Mouse (Mus musculus): ENCODE measurements at regions not wholly inside any gene's neighbourhood (a gene's known extent, or its start where the extent isn't known, plus 50 kb on each side); places are given as distances from the start of the nearest gene placed in this dataset.

DNA sequence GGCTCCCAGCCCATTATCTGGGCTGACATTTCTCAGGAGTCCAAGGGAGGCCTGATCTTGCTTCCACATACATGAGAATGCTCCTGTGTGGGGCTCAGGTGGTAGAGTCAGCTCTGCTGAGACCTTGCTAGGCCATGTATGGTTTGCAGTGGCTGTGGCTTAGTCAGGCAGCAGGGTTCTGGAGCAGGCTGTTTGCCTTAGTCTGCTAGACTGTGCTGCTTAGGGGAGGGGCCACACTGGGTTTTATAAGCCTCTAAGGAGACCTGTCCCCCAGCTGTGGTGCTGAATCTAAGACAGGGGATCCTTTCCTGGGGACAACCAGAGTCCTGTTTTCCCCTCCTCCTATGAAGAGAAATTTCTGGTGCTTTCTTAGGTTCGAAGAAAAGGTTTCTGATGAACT is 199.4 kb upstream of the Slc30a5 start:
- WGBS = 72% methylated on average over 1 of the region's 1 CpGs
- ATAC-seq (no peak), DNase-seq (no peak)
- Histone ChIP-seq H3K36me3 (ENCODE audit: insufficient read depth) (no peaks in the 10 kb centered on the region), H3K9ac (no peak overlapping the region), H3K4me1 (ENCODE audit: insufficient read depth) (no peaks in the 10 kb centered on the region), H3K4me2 (ENCODE audit: low read depth) (no peak overlapping the region), H3K27me3 (ENCODE audit: insufficient read depth, low read length) (no peaks in the 10 kb centered on the region), H3K4me3 (ENCODE audit: low read depth, low read length) (no peak overlapping the region), H3K27ac (ENCODE audit: low read depth, low read length) (no peak overlapping the region), H3K9me3 (ENCODE audit: low read length) (no peaks in the 10 kb centered on the region)
- TF ChIP-seq CTCF (IDR thresholded peaks at IDR 0.05; ENCODE audit: low read depth) = no peak

DNA sequence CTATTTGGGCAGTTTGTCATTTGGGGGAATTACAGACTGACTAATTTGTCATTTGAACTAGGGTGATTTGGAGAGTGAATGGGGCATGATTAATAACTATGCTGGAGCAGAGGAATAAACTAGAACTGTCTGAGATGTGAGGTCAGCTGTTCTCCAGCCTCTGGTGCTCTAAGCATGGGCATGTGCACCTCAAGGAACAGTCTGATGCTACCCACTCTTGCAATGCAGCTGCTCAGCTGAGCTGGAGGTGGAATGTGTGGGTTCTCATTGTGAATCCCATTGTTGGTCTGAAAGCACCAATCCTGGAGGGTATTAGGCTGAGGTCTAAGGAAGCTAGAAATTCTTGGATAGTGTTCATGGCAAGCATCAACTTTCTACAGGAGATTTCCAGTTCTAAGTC is 192.8 kb upstream of the Slc30a5 start:
- Histone ChIP-seq H3K9ac (no peak overlapping the region), H3K27ac (ENCODE audit: low read depth, low read length) (no peak overlapping the region), H3K27me3 (ENCODE audit: insufficient read depth, low read length) (no peaks in the 10 kb centered on the region), H3K4me2 (ENCODE audit: low read depth) (no peak overlapping the region), H3K36me3 (ENCODE audit: insufficient read depth) (no peaks in the 10 kb centered on the region), H3K4me3 (ENCODE audit: low read depth, low read length) (no peak overlapping the region), H3K9me3 (ENCODE audit: low read length) (no peaks in the 10 kb centered on the region), H3K4me1 (ENCODE audit: insufficient read depth) (no peaks in the 10 kb centered on the region)
- ATAC-seq = no peak
- DNase-seq = no peak
- TF ChIP-seq CTCF (IDR thresholded peaks at IDR 0.05; ENCODE audit: low read depth) = no peak

DNA sequence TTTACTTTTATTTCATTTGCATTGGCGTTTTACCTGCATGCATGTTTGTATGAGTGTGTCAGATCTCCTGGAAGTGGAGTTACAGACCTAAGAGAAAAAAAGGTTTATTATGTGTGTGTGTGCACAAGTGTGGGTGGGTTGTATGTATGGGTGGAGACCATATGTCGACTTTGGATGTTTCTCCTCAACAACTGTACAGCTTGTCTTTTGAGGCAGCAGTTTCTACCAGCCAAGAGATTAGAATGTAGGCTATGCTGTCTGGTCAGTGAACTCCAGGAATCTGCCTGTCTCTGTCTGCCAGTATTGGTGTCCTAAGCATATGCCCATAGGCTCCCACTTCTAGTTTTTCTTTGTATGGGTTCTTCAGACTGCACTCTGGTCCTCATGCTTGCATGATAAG is 192.3 kb upstream of the Slc30a5 start:
- Histone ChIP-seq H3K36me3 (ENCODE audit: insufficient read depth) (no peaks in the 10 kb centered on the region), H3K27ac (ENCODE audit: low read depth, low read length) (no peak overlapping the region), H3K4me2 (ENCODE audit: low read depth) (no peak overlapping the region), H3K27me3 (ENCODE audit: insufficient read depth, low read length) (no peaks in the 10 kb centered on the region), H3K4me1 (ENCODE audit: insufficient read depth) (no peaks in the 10 kb centered on the region), H3K9me3 (ENCODE audit: low read length) (no peaks in the 10 kb centered on the region), H3K4me3 (ENCODE audit: low read depth, low read length) (no peak overlapping the region), H3K9ac (no peak overlapping the region)
- 84% methylated on average over 2 of the region's 2 CpGs for WGBS
- DNase-seq = no peak
- no peak for TF ChIP-seq CTCF (IDR thresholded peaks at IDR 0.05; ENCODE audit: low read depth)
- ATAC-seq = no peak

DNA sequence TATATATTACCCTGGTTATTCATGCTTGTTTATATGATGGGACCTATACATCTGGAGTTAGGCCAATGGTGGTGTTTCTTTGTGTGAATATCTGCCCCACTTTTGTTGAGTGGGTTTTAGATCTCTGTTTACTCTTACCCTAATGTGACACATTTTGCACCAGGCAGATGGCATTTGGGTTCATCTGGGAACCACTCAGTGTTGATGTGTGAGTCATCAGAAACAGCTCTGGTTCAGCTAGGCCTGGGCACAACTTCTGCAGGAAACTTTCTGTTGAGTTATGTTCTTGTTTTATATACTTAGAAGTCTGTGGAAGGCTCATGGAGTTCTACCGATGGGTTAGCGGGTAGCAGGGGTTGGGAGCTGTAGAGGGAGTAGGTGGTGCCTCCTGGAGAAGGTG is 191.7 kb upstream of the Slc30a5 start:
- Histone ChIP-seq H3K27me3 (ENCODE audit: insufficient read depth, low read length) (no peaks in the 10 kb centered on the region), H3K36me3 (ENCODE audit: insufficient read depth) (no peaks in the 10 kb centered on the region), H3K4me2 (ENCODE audit: low read depth) (no peak overlapping the region), H3K9me3 (ENCODE audit: low read length) (no peaks in the 10 kb centered on the region), H3K4me1 (ENCODE audit: insufficient read depth) (no peaks in the 10 kb centered on the region), H3K27ac (ENCODE audit: low read depth, low read length) (no peak overlapping the region), H3K4me3 (ENCODE audit: low read depth, low read length) (no peak overlapping the region), H3K9ac (no peak overlapping the region)
- ATAC-seq (no peak), DNase-seq (no peak)
- WGBS = 97% methylated on average over 2 of the region's 2 CpGs
- no peak for TF ChIP-seq CTCF (IDR thresholded peaks at IDR 0.05; ENCODE audit: low read depth)

DNA sequence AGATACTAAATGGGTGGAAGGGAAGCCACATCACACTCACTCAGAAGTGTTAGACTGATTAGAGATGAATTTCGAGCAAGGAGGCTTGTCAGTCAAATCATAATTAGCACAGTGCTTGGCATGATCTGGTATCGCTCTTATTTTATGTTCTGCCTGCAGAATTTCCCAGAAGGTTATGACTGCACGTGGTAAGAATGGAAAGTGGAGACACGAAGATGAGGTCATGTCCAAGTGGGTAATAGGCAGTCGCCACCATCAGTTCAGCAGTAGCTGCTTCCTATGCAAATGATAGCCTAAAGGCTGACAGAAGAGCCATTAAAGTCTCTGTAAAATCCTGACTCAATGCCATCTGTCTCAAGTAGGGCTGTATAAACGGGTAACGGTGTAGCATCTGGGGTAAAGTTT is 186.0 kb upstream of the Slc30a5 start:
- Histone ChIP-seq H3K4me2 (ENCODE audit: low read depth) (no peak overlapping the region), H3K36me3 (ENCODE audit: insufficient read depth) (no peaks in the 10 kb centered on the region), H3K27ac (ENCODE audit: low read depth, low read length) (peak overlapping the region; percentile 54), H3K9ac (no peak overlapping the region), H3K9me3 (ENCODE audit: low read length) (no peaks in the 10 kb centered on the region), H3K27me3 (ENCODE audit: insufficient read depth, low read length) (no peaks in the 10 kb centered on the region), H3K4me1 (ENCODE audit: insufficient read depth) (no peaks in the 10 kb centered on the region), H3K4me3 (ENCODE audit: low read depth, low read length) (no peak overlapping the region)
- no peak for TF ChIP-seq CTCF (IDR thresholded peaks at IDR 0.05; ENCODE audit: low read depth)
- DNase-seq (peak; percentile 69), ATAC-seq (peak; percentile 95)
- 25% methylated on average over 7 of the region's 7 CpGs for WGBS

DNA sequence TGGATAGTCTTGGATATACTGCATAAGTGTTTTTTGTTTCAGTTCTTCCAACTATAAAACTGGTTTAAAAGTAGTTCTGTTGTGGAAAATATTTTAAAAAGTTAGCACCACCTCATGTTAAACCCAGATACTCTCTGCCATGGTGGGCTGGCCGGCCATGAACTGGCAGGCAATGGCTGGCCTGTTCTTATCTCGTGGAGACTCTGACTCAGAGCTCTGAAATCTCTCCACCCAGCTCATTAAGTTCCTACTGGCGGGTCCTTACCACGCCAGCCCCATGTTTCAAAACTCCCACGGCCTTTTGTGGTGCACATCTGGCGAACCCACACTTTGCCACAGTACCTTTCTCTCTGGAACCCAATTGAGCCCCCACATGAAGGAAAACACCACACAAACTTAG is 183.8 kb upstream of the Slc30a5 start:
- ATAC-seq = no peak
- Histone ChIP-seq H3K4me2 (ENCODE audit: low read depth) (no peak overlapping the region), H3K27ac (ENCODE audit: low read depth, low read length) (no peak overlapping the region), H3K36me3 (ENCODE audit: insufficient read depth) (no peaks in the 10 kb centered on the region), H3K4me1 (ENCODE audit: insufficient read depth) (no peaks in the 10 kb centered on the region), H3K4me3 (ENCODE audit: low read depth, low read length) (no peak overlapping the region), H3K9ac (no peak overlapping the region), H3K27me3 (ENCODE audit: insufficient read depth, low read length) (no peaks in the 10 kb centered on the region), H3K9me3 (ENCODE audit: low read length) (no peaks in the 10 kb centered on the region)
- no peak for TF ChIP-seq CTCF (IDR thresholded peaks at IDR 0.05; ENCODE audit: low read depth)
- WGBS = 89% methylated on average over 6 of the region's 6 CpGs
- no peak for DNase-seq

DNA sequence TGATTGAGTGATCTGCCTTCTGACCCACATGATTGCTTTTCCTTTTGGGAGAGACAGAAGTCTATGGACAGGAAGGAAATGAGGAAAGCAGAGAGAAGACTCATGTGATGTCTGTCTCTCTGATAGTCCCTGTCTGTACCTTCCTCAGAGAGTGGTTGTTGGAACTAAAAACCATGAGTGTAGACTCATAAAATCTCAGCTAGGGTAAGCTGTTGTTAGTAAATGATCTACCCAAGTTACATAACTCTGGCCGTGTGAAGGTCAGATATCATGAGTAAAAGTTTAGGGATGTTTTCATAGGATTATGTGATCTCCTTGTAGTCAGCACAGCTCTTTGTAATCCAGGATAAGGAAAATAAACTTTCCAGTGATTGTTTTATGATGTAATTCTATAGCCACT is 183.0 kb upstream of the Slc30a5 start:
- no peak overlapping the region for H3K4me3 ChIP-seq (ENCODE audit: low read depth, low read length)
- H3K4me2 ChIP-seq (ENCODE audit: low read depth) = no peak overlapping the region
- ATAC-seq (no peak), DNase-seq (no peak)
- no peaks in the 10 kb centered on the region for H3K27me3 ChIP-seq (ENCODE audit: insufficient read depth, low read length)
- no peaks in the 10 kb centered on the region for H3K36me3 ChIP-seq (ENCODE audit: insufficient read depth)
- no peaks in the 10 kb centered on the region for H3K4me1 ChIP-seq (ENCODE audit: insufficient read depth)
- H3K27ac ChIP-seq (ENCODE audit: low read depth, low read length) = no peak overlapping the region
- no peak for TF ChIP-seq CTCF (IDR thresholded peaks at IDR 0.05; ENCODE audit: low read depth)
- no peaks in the 10 kb centered on the region for H3K9me3 ChIP-seq (ENCODE audit: low read length)
- no peak overlapping the region for H3K9ac ChIP-seq
- WGBS = 95% methylated on average over 1 of the region's 1 CpGs

DNA sequence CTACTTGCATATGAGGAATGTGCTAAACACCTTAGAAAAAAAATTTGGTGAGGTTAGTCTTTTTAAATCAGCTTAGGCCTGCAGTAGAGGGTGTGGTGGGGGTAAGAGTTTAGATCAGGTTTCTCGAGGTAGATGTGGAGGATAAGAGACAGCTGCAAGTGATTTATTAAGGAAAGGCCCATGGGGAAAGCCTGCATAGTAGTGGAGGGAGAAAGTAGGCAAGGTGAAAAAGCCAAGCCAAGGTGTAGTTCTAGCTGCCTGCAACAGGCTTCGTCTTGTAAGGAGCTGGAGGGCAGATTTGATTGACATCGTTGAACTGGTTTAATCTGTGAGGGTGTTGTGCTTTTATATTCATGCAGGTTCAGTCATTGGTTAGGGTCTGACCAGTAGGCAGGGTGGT is 182.2 kb upstream of the Slc30a5 start:
- 87% methylated on average over 3 of the region's 3 CpGs for WGBS
- Histone ChIP-seq H3K36me3 (ENCODE audit: insufficient read depth) (no peaks in the 10 kb centered on the region), H3K4me2 (ENCODE audit: low read depth) (no peak overlapping the region), H3K9ac (no peak overlapping the region), H3K27me3 (ENCODE audit: insufficient read depth, low read length) (no peaks in the 10 kb centered on the region), H3K4me1 (ENCODE audit: insufficient read depth) (no peaks in the 10 kb centered on the region), H3K27ac (ENCODE audit: low read depth, low read length) (no peak overlapping the region), H3K4me3 (ENCODE audit: low read depth, low read length) (no peak overlapping the region), H3K9me3 (ENCODE audit: low read length) (no peaks in the 10 kb centered on the region)
- TF ChIP-seq CTCF (IDR thresholded peaks at IDR 0.05; ENCODE audit: low read depth) = no peak
- DNase-seq (no peak), ATAC-seq (no peak)

Measured in forebrain, postnatal 0 days (tissue).